Mouse (Mus musculus): ENCODE results near the gene Zranb1. TPM values are rescaled to one million over a fixed set of nuclear protein-coding genes. Genes with fewer than 3 reads are reported as not detected.

Gene Zranb1
- total RNA-seq, 2 experiments from 2014 or later = 31.0 to 31.5 TPM

DNA sequence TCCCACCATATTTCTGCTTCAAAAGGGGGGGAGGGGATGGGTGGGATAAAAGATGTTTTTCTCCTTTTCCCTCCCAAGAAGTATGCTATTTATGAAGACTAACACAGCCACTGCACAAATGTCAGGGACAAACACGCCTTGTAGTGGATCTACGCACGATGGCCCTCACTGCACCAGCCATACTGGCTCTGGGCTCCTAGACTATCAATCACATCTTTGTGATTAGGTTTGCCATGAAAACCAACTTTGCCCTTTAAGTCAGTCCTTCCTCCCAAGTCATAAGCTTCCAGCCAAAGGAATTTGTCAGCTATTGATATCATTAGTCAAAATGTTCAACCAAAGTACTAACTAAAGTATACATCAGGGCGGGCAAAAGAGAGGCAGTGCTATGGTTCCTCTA lies 97.0 kb downstream of the Zranb1 start:
- intact Hi-C loops (cut with DNase I) = no loop called here
- no peak for DNase-seq

DNA sequence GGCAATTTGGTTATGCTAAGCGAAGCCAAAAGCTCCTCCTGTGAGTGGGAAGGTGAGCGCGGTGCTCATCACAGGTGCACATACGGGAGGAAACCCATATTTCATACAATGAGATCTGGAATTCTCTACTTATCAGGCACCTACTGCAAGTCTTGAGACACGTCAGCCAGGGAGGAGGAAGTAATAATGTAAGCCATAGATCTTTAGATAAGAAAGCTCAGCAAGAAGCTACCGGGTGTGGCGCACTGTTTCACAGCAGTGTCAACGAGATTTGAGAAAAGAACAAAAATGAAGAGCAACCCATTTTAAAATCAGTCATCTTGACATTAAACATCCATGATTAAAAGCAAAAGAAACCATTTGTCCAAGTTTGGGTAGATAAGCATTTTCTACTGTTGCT lies 98.1 kb downstream of the Zranb1 start:
- DNase-seq = no peak
- intact Hi-C loops (cut with DNase I) = no loop called here

DNA sequence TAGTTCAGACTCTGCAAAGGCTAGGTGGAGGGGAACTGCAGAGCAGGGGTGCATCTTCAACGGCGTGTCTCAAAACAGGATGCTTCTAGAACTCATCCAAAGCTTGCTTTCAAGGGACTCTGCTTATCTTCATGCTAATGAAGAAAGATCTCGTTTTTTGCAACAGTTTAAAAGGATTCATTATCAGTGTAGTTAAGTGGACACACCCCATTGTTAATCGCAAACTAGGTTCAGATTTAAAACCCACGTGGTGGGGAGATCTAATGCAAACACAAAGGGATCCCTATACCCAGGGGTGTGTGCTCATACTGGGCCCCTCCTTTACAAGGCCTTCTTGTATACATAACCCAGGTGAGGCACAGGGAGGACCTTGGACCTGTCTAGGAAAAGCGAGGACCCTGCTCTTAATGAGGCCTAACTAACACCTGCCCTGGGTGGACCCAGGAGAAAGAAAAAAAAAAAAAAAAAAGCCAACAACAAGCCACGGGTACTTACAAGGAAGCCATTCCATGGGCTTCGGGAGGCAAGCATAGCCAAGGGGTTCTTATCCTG lies 98.6 kb downstream of the Zranb1 start:
- DNase-seq = no peak
- intact Hi-C loops (cut with DNase I) = loop anchor here (5.0 to 10.0 kb wide), 2 partner anchors 148 to 445 kb away; no protein-coding TSS in a partner anchor

GRCm38 (mm10) chr7:133032589-133033203 lies 101.8 kb downstream of the Zranb1 start:
- intact Hi-C loops (cut with DNase I) = loop anchor here (1.0 to 10.0 kb wide), 5 partner anchors 30 to 442 kb away; partner anchors contain the start of gene Fgfr2
- peak; percentile 72 to 81 for DNase-seq

DNA sequence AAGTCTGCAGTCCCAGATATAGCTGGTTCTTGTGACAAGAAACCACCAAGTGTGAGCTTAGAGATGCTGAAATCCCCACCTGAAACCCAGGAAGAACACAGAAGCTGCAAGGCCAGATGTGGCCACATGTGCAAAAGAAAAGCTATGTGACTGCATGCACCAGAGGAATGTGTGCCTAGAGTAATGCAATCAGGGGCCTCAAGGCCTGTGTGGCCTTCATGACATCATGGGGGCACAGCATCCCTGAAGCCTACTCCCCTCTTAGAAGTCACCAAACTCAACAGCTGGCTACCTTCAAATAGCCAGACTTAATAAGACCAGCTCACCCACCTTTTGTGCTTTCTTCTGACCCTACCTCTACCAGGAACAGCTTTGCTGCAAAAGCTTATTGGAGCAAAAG lies 105.0 kb downstream of the Zranb1 start:
- no peak for DNase-seq
- intact Hi-C loops (cut with DNase I) = loop anchor here (5.0 to 10.0 kb wide), 2 partner anchors 439 to 601 kb away; partner anchors contain the start of gene Edrf1

Other genes with a start within 250 kb of the Zranb1 start
- 10 to 100 TPM; 29.2 to 34.1 TPM for gene Fam53b, start 117.3 kb upstream of the Zranb1 start, total RNA-seq (2021)
- gene Eef1akmt2, start 78.5 kb upstream of the Zranb1 start, total RNA-seq (2021) = 10 to 100 TPM in 1 of 2 experiments, 1 to 10 TPM in 1; 9.5 to 10.9 TPM
- 10 to 100 TPM; 19.2 to 20.8 TPM for gene Abraxas2, start 71.9 kb upstream of the Zranb1 start, total RNA-seq (2021)
- gene Fgfr2, start 192.2 kb downstream of the Zranb1 start, total RNA-seq (2021) = 1 to 10 TPM; 2.1 to 3.9 TPM
- 10 to 100 TPM; 35.8 to 35.9 TPM for gene Ctbp2, start 193.2 kb downstream of the Zranb1 start, total RNA-seq (2021)

Data from heart, postnatal 14 days (tissue).